Mouse (Mus musculus): ENCODE measurements at regions not wholly inside any gene's neighbourhood (a gene's known extent, or its start where the extent isn't known, plus 50 kb on each side); places are given as distances from the start of the nearest gene placed in this dataset.

DNA sequence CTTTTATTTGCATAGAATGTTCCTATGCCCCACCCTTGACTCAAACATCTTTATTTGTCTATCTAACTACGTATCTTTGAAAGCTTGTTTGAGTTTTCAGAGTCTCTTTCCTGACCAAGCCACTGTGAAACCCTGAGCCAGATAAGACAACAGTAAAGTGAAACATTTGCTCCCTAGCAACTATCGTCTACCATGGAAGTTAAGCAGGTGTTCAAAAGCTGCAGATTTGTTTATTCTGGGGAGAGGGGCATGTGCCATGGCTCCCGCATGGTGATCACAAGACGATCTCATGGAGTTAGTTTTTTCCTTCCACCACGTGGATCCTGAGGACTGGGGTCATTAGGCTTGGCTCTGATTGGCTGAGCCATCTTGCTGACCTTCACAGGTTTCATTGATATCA is 55.5 kb downstream of the Gm9972 start:
- no peak for DNase-seq (ENCODE audit: low spot score in 2 of 2)

DNA sequence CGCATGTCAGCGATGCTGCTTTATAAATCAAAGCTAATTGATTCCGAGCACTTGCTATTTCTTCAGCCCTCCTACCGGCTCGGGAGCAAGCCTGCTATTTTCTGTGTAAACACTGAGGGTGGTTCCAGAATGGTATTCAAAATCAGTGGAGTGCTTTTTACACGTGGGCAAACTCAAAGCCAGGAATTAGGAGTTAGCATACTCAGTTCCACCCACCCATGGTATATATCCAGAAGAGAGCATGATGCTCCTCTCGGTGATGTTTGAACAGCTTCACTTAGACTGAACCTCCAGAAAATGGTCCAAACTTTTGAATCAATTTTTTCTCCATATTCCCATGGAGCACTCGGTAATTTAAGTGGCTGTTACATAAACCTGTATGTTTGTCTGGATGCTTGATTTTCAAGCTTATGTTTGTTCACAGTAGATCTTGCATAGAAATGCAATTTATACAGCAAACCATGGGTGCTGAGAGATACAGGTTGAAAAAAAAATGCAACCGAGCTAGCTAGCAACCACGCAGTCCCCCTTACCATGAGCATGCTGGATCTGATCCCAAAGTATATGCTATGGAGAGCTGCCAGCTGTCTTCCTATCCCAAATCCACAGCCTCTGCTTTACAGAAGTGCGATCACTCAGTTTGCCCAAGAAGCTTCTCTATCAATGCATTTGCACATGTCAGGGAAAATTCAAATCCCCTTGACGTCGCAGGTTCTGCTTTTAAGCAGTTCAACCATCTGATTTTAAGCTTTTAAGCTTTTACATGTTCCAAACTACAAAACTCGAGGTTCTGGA is 56.8 kb downstream of the Gm9972 start:
- DNase-seq (ENCODE audit: low spot score in 2 of 2): peak; percentile 53 to 62

DNA sequence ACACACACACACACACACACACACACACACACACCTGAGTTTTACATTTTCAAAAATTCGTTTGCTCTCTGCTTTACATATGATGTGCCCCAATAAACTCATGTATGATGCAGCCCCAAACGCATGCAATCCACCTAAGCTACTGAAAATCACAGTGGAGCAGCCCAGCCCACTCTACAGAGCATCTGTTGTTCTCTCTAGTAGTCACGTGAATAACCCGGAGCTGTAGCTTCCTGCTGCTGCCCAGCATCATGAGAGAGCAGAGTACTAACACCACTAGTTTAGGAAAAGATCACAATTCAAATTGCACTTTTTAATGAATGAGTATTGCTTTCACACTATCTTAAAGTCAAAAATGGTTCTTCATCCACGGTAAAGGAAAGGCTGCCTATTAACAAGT is 56.7 kb upstream of the Atp10b start:
- peak in 1 of 2 experiments; percentile 13 for DNase-seq (ENCODE audit: low spot score in 2 of 2)

DNA sequence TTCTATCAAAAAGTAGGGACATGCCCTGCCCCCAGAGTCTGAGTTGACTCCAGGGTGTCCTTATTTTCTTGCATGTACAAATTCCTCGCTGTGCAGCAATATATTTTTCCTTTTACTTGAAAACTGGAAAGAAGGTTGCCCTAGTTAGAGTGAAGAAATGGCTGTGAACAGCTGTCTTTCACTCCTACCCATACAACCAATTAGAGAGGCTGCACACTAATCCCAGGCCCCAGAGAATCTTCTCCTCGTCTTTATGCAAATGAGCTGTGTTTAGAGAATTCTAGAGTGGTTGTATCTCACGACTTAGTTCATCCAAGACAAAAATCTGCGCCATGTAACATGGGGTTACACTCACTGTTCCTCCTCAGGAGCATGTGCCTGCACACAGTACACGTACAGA is 53.7 kb upstream of the Atp10b start:
- DNase-seq (ENCODE audit: low spot score in 2 of 2): peak; percentile 11 to 27

DNA sequence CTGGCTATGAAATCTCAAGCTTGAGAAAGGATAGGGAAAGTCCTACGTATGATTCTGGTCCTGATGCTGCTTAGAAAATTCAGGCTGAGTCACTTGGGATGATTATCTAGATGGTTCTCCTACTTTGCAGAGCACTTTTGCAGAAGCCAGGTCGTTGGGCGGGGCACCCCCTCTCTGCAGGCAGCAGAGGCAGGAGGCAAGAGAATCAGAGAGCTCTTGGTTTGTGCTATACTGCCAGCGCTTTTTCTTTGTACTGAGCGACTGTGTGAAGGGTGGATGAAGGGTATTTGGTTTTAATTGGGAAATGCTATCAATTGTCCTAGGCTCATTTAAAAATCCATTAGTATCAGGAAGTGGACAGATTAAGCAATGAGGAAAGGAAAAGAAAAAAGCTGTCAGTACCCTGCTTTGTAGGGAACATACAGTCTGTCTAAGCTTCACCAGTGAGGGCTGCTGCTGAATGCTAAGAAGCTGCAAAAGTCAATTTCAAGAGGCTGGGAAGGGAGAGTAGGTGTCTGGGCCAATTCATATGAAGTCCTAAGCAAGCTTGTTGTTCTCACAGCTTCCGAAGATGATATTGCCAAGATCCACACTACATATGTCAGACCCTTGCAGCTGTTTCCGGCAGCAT is 50.8 kb upstream of the Atp10b start:
- DNase-seq (ENCODE audit: low spot score in 2 of 2): no peak
